Mouse (Mus musculus): ENCODE data around the gene Met. TPM values are rescaled to one million over a fixed set of nuclear protein-coding genes. Genes with fewer than 3 reads are reported as not detected.

The Met gene
- 0.28 TPM for polyA plus RNA-seq (2017; shearing (Covaris generic))

GRCm38 (mm10) chr6:17463434-17464280, at the start of gene Met:
Met (plus strand) TSS chr6:17463800.

Other genes with a start within 250 kb of the Met start
- 0.45 TPM for gene Cav2, start 182.6 kb upstream of the Met start, polyA plus RNA-seq (2017; shearing (Covaris generic))
- not detected for gene Cav1, start 157.5 kb upstream of the Met start, polyA plus RNA-seq (2017; shearing (Covaris generic))
- gene Capza2, start 172.4 kb downstream of the Met start, polyA plus RNA-seq (2017; shearing (Covaris generic)), result 302 TPM
- 20.8 TPM for gene St7, start 229.1 kb downstream of the Met start, polyA plus RNA-seq (2017; shearing (Covaris generic))